ENCODE assay signal across 9 mouse cellular contexts in genomic region chr9:45371337-45371707, GRCm38 (mm10). TPM values are rescaled to one million over a fixed set of nuclear protein-coding genes. Genes with fewer than 3 reads are reported as not detected.
A peak's percentile ranks its signal among the peaks of the same experiment; 100 is the strongest.
DNase-seq lines count a peak whose midpoint lies in the region; ATAC-seq and TF ChIP-seq lines count a peak whose summit lies in the region.
"Had no signal": no experiment of that assay in that cellular context is flagged by ENCODE, and none has a peak within 500 bp of the region (broad histone marks: within the 10 kb centered on the region; RNA-seq: fewer than 3 reads in every experiment).

No protein-coding gene starts in this region.

- peak overlapping the region; percentile 89 for H3K4me2 ChIP-seq in embryonic facial prominence, embryonic 15.5 days (replicated peaks)
- peak overlapping the region; percentile 92 for H3K4me2 ChIP-seq in intestine, embryonic 15.5 days (replicated peaks)

- peak; percentile 19 to 55 for DNase-seq in left cerebral cortex, postnatal 14 days (ENCODE audit: low spot score in 2 of 2)
- DNase-seq in left cerebral cortex, adult 8-10 months (ENCODE audit: low spot score in 2 of 2): no peak
- DNase-seq in kidney, adult 8-10 months: no peak
- DNase-seq in layer of hippocampus, adult 8-10 months (ENCODE audit: low spot score in 2 of 2): no peak
- DNase-seq: liver, postnatal 0 days had no signal

- H3K4me3 ChIP-seq in embryonic facial prominence, embryonic 15.5 days (replicated peaks): peak overlapping the region; percentile 61
- H3K4me3 ChIP-seq in intestine, embryonic 15.5 days (replicated peaks): peak overlapping the region; percentile 55
- peak overlapping the region; percentile 56 for H3K4me3 ChIP-seq in olfactory bulb, adult 2 months (ENCODE audit: insufficient read depth, low read depth, low read length)

- no peak for TF ChIP-seq POLR2A in olfactory bulb, adult 2 months (IDR thresholded peaks at IDR 0.05; ENCODE audit: insufficient read depth, low read depth, low read length)

- H3K27me3 ChIP-seq in embryonic facial prominence, embryonic 15.5 days: no peaks in the 10 kb centered on the region
- peaks cover 5% of the 10 kb centered on the region; the same call in 1 of the 2 replicates for H3K27me3 ChIP-seq in intestine, embryonic 15.5 days (replicated peaks)

- H3K4me1 ChIP-seq in embryonic facial prominence, embryonic 15.5 days: peaks cover 17% of the 10 kb centered on the region
- peaks cover 8% of the 10 kb centered on the region for H3K4me1 ChIP-seq in intestine, embryonic 15.5 days (replicated peaks)
- peaks cover 21% of the 10 kb centered on the region for H3K4me1 ChIP-seq in olfactory bulb, adult 2 months (ENCODE audit: control insufficient read depth, insufficient read depth, low read length)

- ATAC-seq in embryonic facial prominence, embryonic 15.5 days (ENCODE audit: insufficient number of reproducible peaks, low FRiP score, low TSS enrichment, low read depth): no peak
- no peak for ATAC-seq in intestine, embryonic 15.5 days
- ATAC-seq in activated CD4-positive, CD25-positive, alpha-beta regulatory T cell, adult 4 months: no peak
- ATAC-seq: liver, postnatal 0 days had no signal

- H3K36me3 ChIP-seq in embryonic facial prominence, embryonic 15.5 days: no peaks in the 10 kb centered on the region
- H3K36me3 ChIP-seq in intestine, embryonic 15.5 days: no peaks in the 10 kb centered on the region

- no peaks in the 10 kb centered on the region for H3K9me3 ChIP-seq in embryonic facial prominence, embryonic 15.5 days (replicated peaks)
- no peaks in the 10 kb centered on the region for H3K9me3 ChIP-seq in intestine, embryonic 15.5 days

- no peak for TF ChIP-seq CTCF in olfactory bulb, adult 2 months (IDR thresholded peaks at IDR 0.05; ENCODE audit: insufficient read depth, low read depth, low read length)

- intact Hi-C loops in left cerebral cortex, postnatal 14 days (cut with DNase I): no loop called here

- WGBS in embryonic facial prominence, embryonic 15.5 days: 31% methylated on average over 2 of the region's 2 CpGs
- 39% methylated on average over 2 of the region's 2 CpGs for WGBS in intestine, embryonic 15.5 days
- WGBS in olfactory bulb, adult 2 months: 38% methylated on average over 2 of the region's 2 CpGs

- H3K27ac ChIP-seq in embryonic facial prominence, embryonic 15.5 days (replicated peaks): no peak overlapping the region
- H3K27ac ChIP-seq in intestine, embryonic 15.5 days: no peak overlapping the region
- no peak overlapping the region for H3K27ac ChIP-seq in olfactory bulb, adult 2 months (ENCODE audit: insufficient read depth, low read depth, low read length)

- H3K9ac ChIP-seq in embryonic facial prominence, embryonic 15.5 days: no peak overlapping the region; the same call in 1 of the 2 replicates
- H3K9ac ChIP-seq in intestine, embryonic 15.5 days: no peak overlapping the region
- H3K9ac ChIP-seq: liver, postnatal 0 days had no signal

RNA-seq across cellular contexts. Expression of gene Fxyd6, which starts 1.3 kb away (rescaled TPM):
- total RNA-seq in left cerebral cortex, postnatal 14 days (2021): 100 to 1,000 TPM; 158 to 184 TPM
- total RNA-seq in left cerebral cortex, adult 8-10 months (2022): 100 to 1,000 TPM; 102 to 119 (median 108) TPM
- 77.4 and 77.5 TPM in 2 replicates for polyA plus RNA-seq in embryonic facial prominence, embryonic 15.5 days (2015; fragmentation: Nextera tagmentation; extraction: Ambion mirVana)
- polyA plus RNA-seq in intestine, embryonic 15.5 days (2015; fragmentation: Nextera tagmentation; extraction: Ambion mirVana): 76.5 and 77.2 TPM in 2 replicates
- polyA plus RNA-seq in olfactory bulb, adult 2 months (2012; ENCODE audit: insufficient read depth, insufficient read length, low replicate concordance, missing spikeins): not detected in 2 replicates
- 1 to 10 TPM in 1 of 2 experiments, not detected in 1; 1.1 TPM for polyA plus RNA-seq in activated CD4-positive, CD25-positive, alpha-beta regulatory T cell, adult 4 months (2017; shearing (Covaris generic))
- total RNA-seq in layer of hippocampus, adult 8-10 months (2022): 10 to 100 TPM; 87.3 to 98.5 (median 93.0) TPM

RNA-seq across cellular contexts. Expression of gene Fxyd2, which starts 28.1 kb away (rescaled TPM):
- 1 to 10 TPM; 6.6 to 7.5 TPM for total RNA-seq in left cerebral cortex, postnatal 14 days (2021)
- 10 to 100 TPM in 1 of 4 experiments, 1 to 10 TPM in 3; 6.5 to 11.3 (median 7.9) TPM for total RNA-seq in left cerebral cortex, adult 8-10 months (2022)
- 5.3 and 6.8 TPM in 2 replicates for polyA plus RNA-seq in embryonic facial prominence, embryonic 15.5 days (2015; fragmentation: Nextera tagmentation; extraction: Ambion mirVana)
- polyA plus RNA-seq in intestine, embryonic 15.5 days (2015; fragmentation: Nextera tagmentation; extraction: Ambion mirVana): 2.6 and 3.0 TPM in 2 replicates
- polyA plus RNA-seq in olfactory bulb, adult 2 months (2012; ENCODE audit: insufficient read depth, insufficient read length, low replicate concordance, missing spikeins): not detected in 2 replicates
- polyA plus RNA-seq in activated CD4-positive, CD25-positive, alpha-beta regulatory T cell, adult 4 months (2017; shearing (Covaris generic)): 1 to 10 TPM in 1 of 2 experiments, not detected in 1; 4.3 TPM
- 1 to 10 TPM; 4.9 to 8.5 (median 7.9) TPM for total RNA-seq in layer of hippocampus, adult 8-10 months (2022)

RNA-seq across cellular contexts. Expression of gene Tmprss13, which starts 52.4 kb away (rescaled TPM):
- total RNA-seq in left cerebral cortex, postnatal 14 days (2021): not detected
- not detected for total RNA-seq in left cerebral cortex, adult 8-10 months (2022)
- polyA plus RNA-seq in embryonic facial prominence, embryonic 15.5 days (2015; fragmentation: Nextera tagmentation; extraction: Ambion mirVana): 10.9 and 11.7 TPM in 2 replicates
- polyA plus RNA-seq in intestine, embryonic 15.5 days (2015; fragmentation: Nextera tagmentation; extraction: Ambion mirVana): 0.36 and 0.40 TPM in 2 replicates
- not detected in 2 replicates for polyA plus RNA-seq in olfactory bulb, adult 2 months (2012; ENCODE audit: insufficient read depth, insufficient read length, low replicate concordance, missing spikeins)
- polyA plus RNA-seq in activated CD4-positive, CD25-positive, alpha-beta regulatory T cell, adult 4 months (2017; shearing (Covaris generic)): 1 to 10 TPM; 8.2 to 9.2 TPM
- total RNA-seq in layer of hippocampus, adult 8-10 months (2022): not detected
- polyA plus RNA-seq: liver, postnatal 0 days had no signal

RNA-seq across cellular contexts. Expression of gene Dscaml1, which starts 55.1 kb away (rescaled TPM):
- total RNA-seq in left cerebral cortex, postnatal 14 days (2021): 10 to 100 TPM; 41.4 to 44.3 TPM
- total RNA-seq in left cerebral cortex, adult 8-10 months (2022): 10 to 100 TPM; 42.5 to 65.6 (median 47.0) TPM
- polyA plus RNA-seq in embryonic facial prominence, embryonic 15.5 days (2015; fragmentation: Nextera tagmentation; extraction: Ambion mirVana): 0.89 and 1.3 TPM in 2 replicates
- polyA plus RNA-seq in intestine, embryonic 15.5 days (2015; fragmentation: Nextera tagmentation; extraction: Ambion mirVana): 0.38 and 0.44 TPM in 2 replicates
- not detected in 2 replicates for polyA plus RNA-seq in olfactory bulb, adult 2 months (2012; ENCODE audit: insufficient read depth, insufficient read length, low replicate concordance, missing spikeins)
- not detected for polyA plus RNA-seq in activated CD4-positive, CD25-positive, alpha-beta regulatory T cell, adult 4 months (2017; shearing (Covaris generic))
- total RNA-seq in layer of hippocampus, adult 8-10 months (2022): 100 to 1,000 TPM in 1 of 4 experiments, 10 to 100 TPM in 3; 84.0 to 101 (median 88.8) TPM
- polyA plus RNA-seq: liver, postnatal 0 days had no signal

Comparison
In these comparisons a context has a peak if more than half of its experiments do, and no peak if none do; other contexts are left out.
1. DNase-seq: peak in left cerebral cortex, postnatal 14 days (2 of 2); none in left cerebral cortex, adult 8-10 months (0 of 2), kidney, adult 8-10 months (0 of 2) and layer of hippocampus, adult 8-10 months (0 of 2).
2. Peak in every context shown above with its lines, with median percentiles within 50 percentile points of each other: H3K4me3 ChIP-seq.